Mouse (Mus musculus) MEL (cell line): ENCODE results near the gene Mms22l. TPM values are rescaled to one million over a fixed set of nuclear protein-coding genes. Genes with fewer than 3 reads are reported as not detected.

Source experiments
- DNase-seq: peaks from one replicate; pipeline ENCODE4 v3.0.0; 2011; ENCODE audit warnings: low read depth, low spot score
- H3K27ac ChIP-seq: 2 replicates; pipeline ENCODE4 v1.5.1; 2012; ENCODE audit warnings: low read depth, mild to moderate bottlenecking, control low read depth, low read length, moderate library complexity; ENCODE audit not compliant: control insufficient read depth
- H3K27me3 ChIP-seq, 2 experiments: fragments of 150-350 bp in 1 of 2; sonication (generic) in 1 of 2; 2 replicates each; pipeline ENCODE4 v1.6.1; 2012; ENCODE audit warnings: low read length in 2 of 2, mild to moderate bottlenecking in 2 of 2, improper control_type of control experiment in 1 of 2, moderate library complexity in 1 of 2; ENCODE audit not compliant: insufficient read depth in 2 of 2, control insufficient read depth in 1 of 2
- H3K36me3 ChIP-seq, 2 experiments: 2 replicates each; pipeline ENCODE4 v1.6.1; 2012 to 2014; ENCODE audit warnings: low read length in 2 of 2, improper control_type of control experiment in 1 of 2, inconsistent platforms in 1 of 2, mild to moderate bottlenecking in 1 of 2; ENCODE audit not compliant: insufficient read depth in 2 of 2, control insufficient read depth in 1 of 2
- H3K4me1 ChIP-seq, 2 experiments: fragments of 150-350 bp in 1 of 2; sonication (generic) in 1 of 2; 2 replicates each; pipeline ENCODE4 v1.6.1; 2012; ENCODE audit warnings: low read length in 2 of 2, improper control_type of control experiment in 1 of 2, mild to moderate bottlenecking in 1 of 2; ENCODE audit not compliant: insufficient read depth in 2 of 2, control insufficient read depth in 1 of 2
- H3K4me3 ChIP-seq, 2 experiments: fragments of 150-350 bp in 1 of 2; sonication (generic) in 1 of 2; 2 replicates each; pipeline ENCODE4 v1.5.1; 2012; ENCODE audit warnings: low read depth in 2 of 2, low read length in 2 of 2, mild to moderate bottlenecking in 2 of 2, moderate library complexity in 2 of 2, control low read depth in 1 of 2, improper control_type of control experiment in 1 of 2; ENCODE audit not compliant: control insufficient read depth in 1 of 2, insufficient read depth in 1 of 2
- H3K79me2 ChIP-seq: 2 replicates; pipeline ENCODE4 v1.6.1; 2012; ENCODE audit warnings: mild to moderate bottlenecking, low read length, moderate library complexity; ENCODE audit not compliant: control insufficient read depth, poor library complexity, insufficient read depth
- H3K9ac ChIP-seq: 2 replicates; pipeline ENCODE4 v1.6.1; 2012; ENCODE audit warnings: low read depth, mild to moderate bottlenecking, control low read depth, low read length, moderate library complexity; ENCODE audit not compliant: control insufficient read depth, poor library complexity, severe bottlenecking
- H3K9me3 ChIP-seq: fragments of 150-350 bp; sonication (generic); replicated peaks from 2 replicates; pipeline ENCODE4 v1.6.1; 2012; ENCODE audit warnings: mild to moderate bottlenecking, low read length, improper control_type of control experiment, moderate library complexity; ENCODE audit not compliant: insufficient read depth
- CHD2 ChIP-seq: IDR thresholded peaks from 2 replicates; pipeline ENCODE4 v1.6.1; 2011; ENCODE audit warnings: low read length, improper control_type of control experiment
- E2F4 ChIP-seq: IDR thresholded peaks from 2 replicates; pipeline ENCODE4 v1.6.1; 2011; ENCODE audit warnings: low read depth, low read length, improper control_type of control experiment, borderline replicate concordance
- ELF1 ChIP-seq: IDR thresholded peaks from 2 replicates; pipeline ENCODE4 v1.6.1; 2014; ENCODE audit warnings: low read depth, mild to moderate bottlenecking, inconsistent platforms, low read length, improper control_type of control experiment, moderate library complexity
- ETS1 ChIP-seq: IDR thresholded peaks from 2 replicates; pipeline ENCODE4 v1.6.1; 2012; ENCODE audit warnings: low read depth, mild to moderate bottlenecking, inconsistent platforms, low read length, improper control_type of control experiment, moderate library complexity
- GABPA ChIP-seq: IDR thresholded peaks from 2 replicates; pipeline ENCODE4 v1.6.1; 2012; ENCODE audit warnings: low read depth, mild to moderate bottlenecking, inconsistent platforms, low read length, improper control_type of control experiment, moderate library complexity
- KAT2A ChIP-seq: conservative IDR thresholded peaks from 2 replicates; pipeline ENCODE4 v1.6.1; 2012; ENCODE audit warnings: low read depth, low read length, improper control_type of control experiment, inconsistent platforms
- MAFK ChIP-seq: IDR thresholded peaks from 2 replicates; pipeline ENCODE4 v1.6.1; 2011; ENCODE audit warnings: low read depth, mild to moderate bottlenecking, low read length, improper control_type of control experiment, borderline replicate concordance
- MAX ChIP-seq: IDR thresholded peaks from 2 replicates; pipeline ENCODE4 v1.6.1; 2011; ENCODE audit warnings: low read length, improper control_type of control experiment
- MEF2A ChIP-seq: IDR thresholded peaks from 2 replicates; pipeline ENCODE4 v1.6.1; 2014; ENCODE audit warnings: low read depth, mild to moderate bottlenecking, inconsistent platforms, low read length, improper control_type of control experiment; ENCODE audit not compliant: poor library complexity, insufficient replicate concordance, severe bottlenecking; ENCODE audit errors: extremely low read depth
- MYB ChIP-seq: IDR thresholded peaks from 2 replicates; pipeline ENCODE4 v1.6.1; 2011; ENCODE audit warnings: mild to moderate bottlenecking, low read depth, low read length, improper control_type of control experiment
- MYC ChIP-seq: IDR thresholded peaks from 2 replicates; pipeline ENCODE4 v1.6.1; 2011; ENCODE audit warnings: low read depth, mild to moderate bottlenecking, low read length, improper control_type of control experiment, moderate library complexity
- RAD21 ChIP-seq: IDR thresholded peaks from 2 replicates; pipeline ENCODE4 v1.6.1; 2011; ENCODE audit warnings: mild to moderate bottlenecking, low read depth, low read length, improper control_type of control experiment
- SIN3A ChIP-seq: IDR thresholded peaks from 2 replicates; pipeline ENCODE4 v1.6.1; 2012; ENCODE audit warnings: low read length, improper control_type of control experiment, inconsistent platforms
- SMC3 ChIP-seq: IDR thresholded peaks from 2 replicates; pipeline ENCODE4 v1.6.1; 2011; ENCODE audit warnings: low read depth, low read length, improper control_type of control experiment
- TAL1 ChIP-seq: IDR thresholded peaks from 2 replicates; pipeline ENCODE4 v1.6.1; 2012; ENCODE audit warnings: mild to moderate bottlenecking, inconsistent platforms, low read length, moderate library complexity, mixed read lengths
- TBP ChIP-seq: IDR thresholded peaks from 2 replicates; pipeline ENCODE4 v1.8.0; 2011; ENCODE audit warnings: low read depth, low read length, improper control_type of control experiment
- USF2 ChIP-seq, 2 experiments: IDR thresholded peaks; 2 replicates each; pipeline ENCODE4 v1.6.1; 2011 to 2012; ENCODE audit warnings: improper control_type of control experiment in 2 of 2, low read length in 2 of 2, borderline replicate concordance in 1 of 2, inconsistent platforms in 1 of 2, low read depth in 1 of 2, mild to moderate bottlenecking in 1 of 2; ENCODE audit not compliant: insufficient read depth in 1 of 2
- polyA plus RNA-seq, 2 experiments: library from polyadenylated mRNA; stranded (reverse) in 1 of 2; unstranded in 1 of 2; fragments of >175 nt in 1 of 2; fragments of >200 nt in 1 of 2; gene quantifications; 2 replicates each; pipeline versions ENCODE4 v1.2.1 to v1.2.4; 2012; ENCODE audit warnings: low replicate concordance in 2 of 2, low read depth in 1 of 2; ENCODE audit not compliant: insufficient read length in 2 of 2, insufficient read depth in 1 of 2, missing spikeins in 1 of 2
- total RNA-seq: library from RNA; depleted of rRNA; stranded (reverse); fragments of 300-350 nt; gene quantifications from 2 replicates; pipeline ENCODE4 v1.2.3, GENCODE M21; 2012

Gene Mms22l
- total and polyA plus RNA-seq, 3 experiments, result 40.3 to 46.3 TPM; not detected in 1

GRCm38 (mm10) chr4:24582295-24582694 lies 86.0 kb downstream of the Mms22l start:
- Histone ChIP-seq H3K9me3 (no peaks in the 10 kb centered on the region), H3K4me3 (no peak overlapping the region), H3K36me3 (peaks cover 0 to 48% of the 10 kb centered on the region in 2 experiments; a peak in 2 of 4 replicates), H3K4me1 (no peaks in the 10 kb centered on the region; a peak in 1 of 4 replicates), H3K27ac (no peak overlapping the region), H3K79me2 (no peaks in the 10 kb centered on the region), H3K9ac (no peak overlapping the region), H3K27me3 (no peaks in the 10 kb centered on the region)
- TF ChIP-seq TBP, result no peak
- no peak for TF ChIP-seq SMC3
- TF ChIP-seq RAD21, result no peak
- TF ChIP-seq MYB, result no peak
- no peak for TF ChIP-seq ETS1
- no peak for TF ChIP-seq CHD2
- no peak for TF ChIP-seq MAX
- no peak for TF ChIP-seq GABPA
- TF ChIP-seq MEF2A, result no peak
- no peak for TF ChIP-seq MYC
- no peak for TF ChIP-seq TAL1
- no peak for DNase-seq

- no peaks in the 10 kb centered on the region for H3K9me3 ChIP-seq
- no peak overlapping the region for H3K27ac ChIP-seq
- no peaks in the 10 kb centered on the region for H3K79me2 ChIP-seq
- TF ChIP-seq SIN3A, result no peak
- no peak for TF ChIP-seq CHD2
- no peak for TF ChIP-seq ELF1
- TF ChIP-seq MAFK, result no peak
- TF ChIP-seq KAT2A, result no peak
- TF ChIP-seq USF2 (IDR thresholded peaks at IDR 0.05; ENCODE audit: borderline replicate concordance in 1 of 2, insufficient read depth in 1 of 2, low read depth in 1 of 2, low read length in 2 of 2), result no peak
- TF ChIP-seq MYB, result no peak
- TF ChIP-seq E2F4, result no peak
- H3K4me3 ChIP-seq, result no peak overlapping the region
- H3K9ac ChIP-seq, result no peak overlapping the region
- H3K4me1 ChIP-seq, result no peaks in the 10 kb centered on the region; a peak in 1 of 4 replicates
- H3K27me3 ChIP-seq, result no peaks in the 10 kb centered on the region
- peaks cover 0 to 49% of the 10 kb centered on the region in 2 experiments; a peak in 2 of 4 replicates for H3K36me3 ChIP-seq
- no peak for DNase-seq
These were observed 87.7 kb downstream of the Mms22l start for GRCm38 (mm10) chr4:24583997-24584396.
